Mouse (Mus musculus): ENCODE results near the gene Sf3a2.

- no peak for TF ChIP-seq POLR2A (IDR thresholded peaks at IDR 0.05; ENCODE audit: borderline replicate concordance, low read depth, low read length)
- no peak for TF ChIP-seq CTCF (IDR thresholded peaks at IDR 0.05; ENCODE audit: low read depth, low read length)
Measured at GRCm38 (mm10) chr10:80808985-80809632, 11.1 kb downstream of the Sf3a2 start.

All from bone marrow macrophage, adult 2 months (primary cell).